Mouse (Mus musculus) ES-E14 (cell line): ENCODE measurements at regions not wholly inside any gene's neighbourhood (a gene's known extent, or its start where the extent isn't known, plus 50 kb on each side); places are given as distances from the start of the nearest gene placed in this dataset.

Source experiments
- DNase-seq: peaks from one replicate; pipeline ENCODE4 v3.0.0-alpha.2; 2013; ENCODE audit warnings: low read depth, low spot score
- H3K27ac ChIP-seq: 2 replicates; pipeline ENCODE4 v1.5.1; 2012; ENCODE audit warnings: low read depth, mild to moderate bottlenecking, low read length, moderate library complexity, mixed read lengths; ENCODE audit not compliant: poor library complexity, insufficient read depth, severe bottlenecking
- H3K36me3 ChIP-seq: 2 replicates; pipeline ENCODE4 v1.6.1; 2012; ENCODE audit warnings: mild to moderate bottlenecking, low read length, moderate library complexity, mixed read lengths; ENCODE audit not compliant: control insufficient read depth, poor library complexity, insufficient read depth, severe bottlenecking
- H3K4me1 ChIP-seq, 2 experiments: fragments of 150-350 bp in 1 of 2; sonication (generic) in 1 of 2; 2 replicates each; pipeline ENCODE4 v1.6.1; 2012; ENCODE audit warnings: low read length in 2 of 2, mild to moderate bottlenecking in 1 of 2, mixed read lengths in 1 of 2; ENCODE audit not compliant: control insufficient read depth in 2 of 2, insufficient read depth in 2 of 2, poor library complexity in 1 of 2
- H3K4me3 ChIP-seq, 2 experiments: fragments of 150-350 bp in 1 of 2; sonication (generic) in 1 of 2; 2 replicates each; pipeline ENCODE4 v1.5.1; 2012; ENCODE audit warnings: low read length in 2 of 2, low read depth in 1 of 2, mild to moderate bottlenecking in 1 of 2, mixed read lengths in 1 of 2; ENCODE audit not compliant: insufficient read depth in 1 of 2, poor library complexity in 1 of 2, severe bottlenecking in 1 of 2
- H3K9ac ChIP-seq: 2 replicates; pipeline ENCODE4 v1.6.1; 2012; ENCODE audit warnings: low read depth, mild to moderate bottlenecking, low read length, mixed read lengths; ENCODE audit not compliant: poor library complexity, insufficient read depth, severe bottlenecking
- H3K9me3 ChIP-seq: fragments of 150-350 bp; sonication (generic); 2 replicates; pipeline ENCODE4 v1.6.1; 2012; ENCODE audit warnings: low read depth, mild to moderate bottlenecking, low read length; ENCODE audit not compliant: control insufficient read depth, insufficient read depth
- CHD2 ChIP-seq: IDR thresholded peaks from 2 replicates; pipeline ENCODE4 v1.6.1; 2014; ENCODE audit warnings: mild to moderate bottlenecking, low read depth, low read length, inconsistent platforms
- HCFC1 ChIP-seq: IDR thresholded peaks from 2 replicates; pipeline ENCODE4 v1.6.1; 2012; ENCODE audit warnings: low read length, inconsistent platforms, borderline replicate concordance; ENCODE audit not compliant: insufficient read depth
- MAFK ChIP-seq: IDR thresholded peaks from 2 replicates; pipeline ENCODE4 v1.6.1; 2014; ENCODE audit warnings: mild to moderate bottlenecking, low read depth, low read length, inconsistent platforms; ENCODE audit not compliant: insufficient read depth
- ZC3H11A ChIP-seq: IDR thresholded peaks from 2 replicates; pipeline ENCODE4 v1.6.1; 2012; ENCODE audit warnings: low read depth, mild to moderate bottlenecking, inconsistent platforms, low read length, borderline replicate concordance
- ZNF384 ChIP-seq: IDR thresholded peaks from 2 replicates; pipeline ENCODE4 v1.6.1; 2012; ENCODE audit warnings: low read depth, low read length, inconsistent platforms
- in situ Hi-C, 2 experiments: fragments of 600-800 bp; cut with MboI; formaldehyde crosslinking; loops; one replicate each; pipeline ENCODE4 v1.15.1; 2025; ENCODE audit warnings: low sequenced_read_pairs in 2 of 2, inconsistent platforms in 1 of 2; ENCODE audit not compliant: unreplicated experiment in 2 of 2

- Histone ChIP-seq H3K4me1 (peaks cover 0 to 4% of the 10 kb centered on the region in 2 experiments; a peak in 1 of 4 replicates), H3K36me3 (no peaks in the 10 kb centered on the region), H3K27ac (no peak overlapping the region), H3K9me3 (no peaks in the 10 kb centered on the region), H3K9ac (no peak overlapping the region), H3K4me3 (no peak overlapping the region)
- in situ Hi-C loops = no loop called here
- TF ChIP-seq CHD2 = no peak
- TF ChIP-seq ZC3H11A = no peak
- TF ChIP-seq MAFK = no peak
- TF ChIP-seq ZNF384 = no peak
- TF ChIP-seq HCFC1 = no peak
- DNase-seq = no peak
These were observed 62.7 kb upstream of the Ahctf1 start for GRCm38 (mm10) chr1:179866056-179866772.

- Histone ChIP-seq H3K4me3 (no peak overlapping the region), H3K27ac (no peak overlapping the region), H3K9ac (no peak overlapping the region), H3K4me1 (peaks cover 0 to 4% of the 10 kb centered on the region in 2 experiments; a peak in 1 of 4 replicates), H3K9me3 (no peaks in the 10 kb centered on the region), H3K36me3 (no peaks in the 10 kb centered on the region)
- TF ChIP-seq MAFK (no peak), CHD2 (no peak), ZNF384 (no peak), HCFC1 (no peak), ZC3H11A (no peak)
- in situ Hi-C loops = no loop called here
- no peak for DNase-seq
These were observed 62.1 kb upstream of the Ahctf1 start for GRCm38 (mm10) chr1:179865561-179865960.

GRCm38 (mm10) chr1:179864537-179865226, 61.2 kb upstream of the Ahctf1 start:
- Histone ChIP-seq H3K9me3 (no peaks in the 10 kb centered on the region), H3K27ac (no peak overlapping the region), H3K9ac (no peak overlapping the region), H3K36me3 (no peaks in the 10 kb centered on the region), H3K4me1 (peaks cover 0 to 4% of the 10 kb centered on the region in 2 experiments; a peak in 1 of 4 replicates), H3K4me3 (no peak overlapping the region)
- TF ChIP-seq CHD2 = no peak
- TF ChIP-seq ZC3H11A = no peak
- TF ChIP-seq ZNF384 = no peak
- TF ChIP-seq HCFC1 = no peak
- TF ChIP-seq MAFK = no peak
- in situ Hi-C loops = no loop called here
- no peak for DNase-seq

GRCm38 (mm10) chr1:179863420-179863819, 59.9 kb upstream of the Ahctf1 start:
- Histone ChIP-seq H3K4me3 (no peak overlapping the region), H3K9me3 (no peaks in the 10 kb centered on the region), H3K27ac (no peak overlapping the region), H3K4me1 (peaks cover 0 to 4% of the 10 kb centered on the region in 2 experiments; a peak in 1 of 4 replicates), H3K36me3 (no peaks in the 10 kb centered on the region), H3K9ac (no peak overlapping the region)
- TF ChIP-seq ZC3H11A (no peak), MAFK (peak; percentile 72; the same call in 1 of the 2 replicates)
- no peak for DNase-seq
- in situ Hi-C loops = no loop called here
